Mouse (Mus musculus) heart, adult 2 months (tissue): ENCODE data around the gene Dpm2.

Source experiments
- CTCF ChIP-seq: fragments of 200-600 bp; IDR thresholded peaks from 2 replicates; pipeline ENCODE4 v1.8.1; 2022; ENCODE audit warnings: antibody characterized with exemption, mild to moderate bottlenecking, moderate library complexity
- EP300 ChIP-seq: fragments of 200-500 bp; IDR thresholded peaks from 2 replicates; pipeline ENCODE4 v1.6.1; 2011; ENCODE audit warnings: low read depth, low read length, control low read depth; ENCODE audit not compliant: insufficient read depth
- POLR2A ChIP-seq: fragments of 200-500 bp; IDR thresholded peaks from 2 replicates; pipeline ENCODE4 v1.6.1; 2011; ENCODE audit warnings: mild to moderate bottlenecking, low read depth, low read length, control low read depth; ENCODE audit not compliant: insufficient read depth

DNA sequence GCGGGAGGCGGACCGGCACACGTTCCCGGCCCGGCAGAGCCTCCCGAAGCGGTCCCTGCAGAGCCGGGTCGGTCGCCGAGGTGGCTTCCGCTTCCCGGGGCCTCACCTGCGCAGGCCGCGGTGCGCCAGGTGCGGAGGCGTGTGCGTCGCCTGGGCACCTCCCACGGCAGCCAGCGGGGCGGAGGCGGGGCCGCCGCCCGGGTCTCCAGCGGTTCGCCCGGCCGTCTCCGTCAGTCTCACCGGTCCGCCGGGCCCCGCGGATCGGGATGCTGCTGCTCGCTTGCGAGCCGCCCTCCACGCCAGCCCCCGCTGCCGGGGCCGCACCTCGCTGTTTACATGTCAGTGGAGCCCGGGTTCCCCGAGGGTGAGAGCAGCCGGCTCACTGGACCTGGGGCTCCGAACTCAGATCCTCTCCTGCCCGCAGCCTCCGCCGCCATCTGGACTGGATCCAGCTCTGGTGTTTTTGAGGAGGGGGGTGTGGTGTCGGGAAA is 35.1 kb upstream of the Dpm2 start:
- no peak for TF ChIP-seq POLR2A
- TF ChIP-seq CTCF: no peak
- no peak for TF ChIP-seq EP300
